Mouse (Mus musculus) small intestine, adult 2 months (tissue): ENCODE measurements around the gene M6pr.

Experiments
- CTCF ChIP-seq: fragments of 200-500 bp; IDR thresholded peaks from 2 replicates; pipeline ENCODE4 v1.5.1; 2012; ENCODE audit warnings: low read depth, mild to moderate bottlenecking, control low read depth, inconsistent platforms, low read length, moderate library complexity, mixed read lengths; ENCODE audit not compliant: insufficient replicate concordance, insufficient read length; ENCODE audit errors: extremely low read depth
- POLR2A ChIP-seq: fragments of 200-500 bp; IDR thresholded peaks from 2 replicates; pipeline ENCODE4 v1.6.1; 2012; ENCODE audit warnings: low read depth, mild to moderate bottlenecking, control low read depth, inconsistent platforms, low read length, moderate library complexity

- TF ChIP-seq CTCF = no peak
- no peak for TF ChIP-seq POLR2A
These were observed 35.2 kb downstream of the M6pr start for GRCm38 (mm10) chr6:122343719-122344118.
